Mouse (Mus musculus): ENCODE measurements around the gene Tnp1. TPM values are rescaled to one million over a fixed set of nuclear protein-coding genes. Genes with fewer than 3 reads are reported as not detected.

Gene Tnp1
- not detected for total RNA-seq (2023)

GRCm38 (mm10) chr1:73015731-73016130 is at the start of gene Tnp1:
TSS of gene Tnp1 (minus strand) at chr1:73015909.

Other genes with a start within 250 kb of the Tnp1 start
- not detected for gene Igfbp2, start 191.4 kb downstream of the Tnp1 start, total RNA-seq (2023)
- gene Igfbp5, start 141.0 kb downstream of the Tnp1 start, total RNA-seq (2023) = not detected